Mouse (Mus musculus) hindbrain, postnatal 0 days (tissue): ENCODE measurements at regions not wholly inside any gene's neighbourhood (a gene's known extent, or its start where the extent isn't known, plus 50 kb on each side); places are given as distances from the start of the nearest gene placed in this dataset.

ENCODE experiments used
- ATAC-seq: fragments of 200-750 bp; cut with Nextera tagmentation; 2 replicates; pipeline ENCODE4 v1.8.0; 2017; ENCODE audit warnings: mild to moderate bottlenecking, moderate TSS enrichment, moderate library complexity
- DNase-seq: peaks from one replicate; pipeline ENCODE4 v3.0.0-alpha.2; 2015; ENCODE audit warnings: low spot score
- H3K27ac ChIP-seq: fragments of 300-500 bp; sonication (generic); 2 replicates; pipeline ENCODE4 v1.5.1; 2014; ENCODE audit warnings: mild to moderate bottlenecking
- H3K27me3 ChIP-seq: fragments of 300-500 bp; sonication (generic); 2 replicates; pipeline ENCODE4 v1.6.1; 2014; ENCODE audit warnings: low read length, mixed read lengths; ENCODE audit not compliant: insufficient read depth
- H3K36me3 ChIP-seq: fragments of 300-500 bp; sonication (generic); 2 replicates; pipeline ENCODE4 v1.6.1; 2014; ENCODE audit warnings: low read length, mixed read lengths; ENCODE audit not compliant: insufficient read depth
- H3K4me1 ChIP-seq: fragments of 300-500 bp; sonication (generic); 2 replicates; pipeline ENCODE4 v1.6.1; 2014; ENCODE audit warnings: antibody characterized with exemption, low read length, mixed read lengths; ENCODE audit not compliant: insufficient read depth
- H3K4me2 ChIP-seq: fragments of 300-500 bp; sonication (generic); 2 replicates; pipeline ENCODE4 v1.6.1; 2014; ENCODE audit warnings: low read depth, mild to moderate bottlenecking, low read length, moderate library complexity, mixed read lengths
- H3K4me3 ChIP-seq: fragments of 300-500 bp; sonication (generic); 2 replicates; pipeline ENCODE4 v1.5.1; 2014; ENCODE audit warnings: low read length
- H3K9ac ChIP-seq: fragments of 300-500 bp; sonication (generic); replicated peaks from 2 replicates; pipeline ENCODE4 v1.6.1; 2014; ENCODE audit warnings: mild to moderate bottlenecking, low read length, moderate library complexity, mixed read lengths
- H3K9me3 ChIP-seq: fragments of 300-500 bp; sonication (generic); 2 replicates; pipeline ENCODE4 v1.6.1; 2016; ENCODE audit warnings: low read length, mixed read lengths
- CTCF ChIP-seq: IDR thresholded peaks from 2 replicates; pipeline ENCODE4 v1.5.1; 2016; ENCODE audit warnings: antibody characterized with exemption, control low read depth, low read depth
- WGBS: fragments of 180-500 bp; shearing (Covaris S2); extraction: QIAGEN DNeasy Blood & Tissue Kit; methylation state at CpG from one replicate; pipeline ENCODE4 v1.1.7; 2014; 5-methylcytosine and 5-hydroxymethylcytosine counted together

GRCm38 (mm10) chr9:120776456-120777001, 152.5 kb upstream of the Ctnnb1 start:
- H3K4me2 ChIP-seq: no peak overlapping the region
- DNase-seq: no peak
- TF ChIP-seq CTCF: no peak
- no peak overlapping the region for H3K27ac ChIP-seq
- H3K9me3 ChIP-seq: no peaks in the 10 kb centered on the region
- no peaks in the 10 kb centered on the region for H3K27me3 ChIP-seq
- no peaks in the 10 kb centered on the region for H3K36me3 ChIP-seq
- H3K4me1 ChIP-seq: no peaks in the 10 kb centered on the region
- WGBS: 58% methylated on average over 4 of the region's 4 CpGs
- no peak overlapping the region for H3K9ac ChIP-seq
- H3K4me3 ChIP-seq: no peak overlapping the region
- no peak for ATAC-seq

GRCm38 (mm10) chr9:120777016-120777415, 152.0 kb upstream of the Ctnnb1 start:
- H3K36me3 ChIP-seq: no peaks in the 10 kb centered on the region
- no peak overlapping the region for H3K27ac ChIP-seq
- 51% methylated on average over 6 of the region's 6 CpGs for WGBS
- no peak overlapping the region for H3K4me2 ChIP-seq
- no peak overlapping the region for H3K4me3 ChIP-seq
- H3K9me3 ChIP-seq: no peaks in the 10 kb centered on the region
- DNase-seq (no peak), ATAC-seq (no peak)
- TF ChIP-seq CTCF: no peak
- no peak overlapping the region for H3K9ac ChIP-seq
- H3K27me3 ChIP-seq: no peaks in the 10 kb centered on the region
- H3K4me1 ChIP-seq: no peaks in the 10 kb centered on the region

- WGBS: 73% methylated on average over 10 of the region's 10 CpGs
- no peak for ATAC-seq
Observed at GRCm38 (mm10) chr9:120777501-120777900, 151.5 kb upstream of the Ctnnb1 start.

GRCm38 (mm10) chr9:120778423-120778822, 150.6 kb upstream of the Ctnnb1 start:
- peak overlapping the region; percentile 45; the same call in 1 of the 2 replicates for H3K27ac ChIP-seq
- H3K9me3 ChIP-seq: no peaks in the 10 kb centered on the region
- H3K4me2 ChIP-seq: no peak overlapping the region
- H3K36me3 ChIP-seq: no peaks in the 10 kb centered on the region
- no peaks in the 10 kb centered on the region for H3K4me1 ChIP-seq
- no peak overlapping the region for H3K9ac ChIP-seq
- TF ChIP-seq CTCF: no peak
- no peak overlapping the region for H3K4me3 ChIP-seq
- ATAC-seq (no peak), DNase-seq (no peak)
- 66% methylated on average over 2 of the region's 2 CpGs for WGBS
- no peaks in the 10 kb centered on the region for H3K27me3 ChIP-seq

More at GRCm38 (mm10) chr9:120777501-120777900, 151.5 kb upstream of the Ctnnb1 start:
- Histone ChIP-seq H3K4me1 (no peaks in the 10 kb centered on the region), H3K27ac (no peak overlapping the region), H3K4me2 (no peak overlapping the region), H3K9ac (no peak overlapping the region), H3K9me3 (no peaks in the 10 kb centered on the region), H3K36me3 (no peaks in the 10 kb centered on the region), H3K27me3 (no peaks in the 10 kb centered on the region), H3K4me3 (no peak overlapping the region)
- TF ChIP-seq CTCF: no peak
- no peak for DNase-seq

GRCm38 (mm10) chr9:120794210-120794609, 134.8 kb upstream of the Ctnnb1 start:
- Histone ChIP-seq H3K4me2 (no peak overlapping the region), H3K36me3 (no peaks in the 10 kb centered on the region), H3K9ac (no peak overlapping the region), H3K27me3 (no peaks in the 10 kb centered on the region), H3K4me3 (no peak overlapping the region), H3K4me1 (peaks cover 4% of the 10 kb centered on the region; the same call in 1 of the 2 replicates), H3K27ac (no peak overlapping the region), H3K9me3 (0 out of 2 replicates have a peak, but pooled peaks cover 6% of the 10 kb centered on the region)
- DNase-seq: no peak
- ATAC-seq: no peak
- 73% methylated on average over 5 of the region's 5 CpGs for WGBS
- no peak for TF ChIP-seq CTCF

- H3K4me3 ChIP-seq: no peak overlapping the region
- H3K27ac ChIP-seq: no peak overlapping the region
- DNase-seq: no peak
- 85% methylated on average over 10 of the region's 10 CpGs for WGBS
- H3K9me3 ChIP-seq: 0 out of 2 replicates have a peak, but pooled peaks cover 6% of the 10 kb centered on the region
- TF ChIP-seq CTCF: no peak
- no peak for ATAC-seq
- H3K4me1 ChIP-seq: peaks cover 4% of the 10 kb centered on the region; the same call in 1 of the 2 replicates
- H3K9ac ChIP-seq: no peak overlapping the region
- no peaks in the 10 kb centered on the region for H3K27me3 ChIP-seq
- no peak overlapping the region for H3K4me2 ChIP-seq
- H3K36me3 ChIP-seq: no peaks in the 10 kb centered on the region
Observed at GRCm38 (mm10) chr9:120796111-120796880, 132.7 kb upstream of the Ctnnb1 start.
